Mouse (Mus musculus) liver, embryonic 13.5 days (tissue): ENCODE data around the gene Plcxd1. TPM values are rescaled to one million over a fixed set of nuclear protein-coding genes. Genes with fewer than 3 reads are reported as not detected.
"Not testable (repeated sequence)": the region's sequence is repeated elsewhere in the genome, so short reads cannot be mapped to it uniquely, and the experiment has no call there.

Experiments used
- ATAC-seq: fragments of 200-750 bp; cut with Nextera tagmentation; 2 replicates; pipeline ENCODE4 v1.8.0; 2017; ENCODE audit warnings: low read depth, mild to moderate bottlenecking, moderate number of reproducible peaks, moderate library complexity
- DNase-seq: peaks from one replicate; pipeline ENCODE4 v3.0.0; 2022
- H3K27ac ChIP-seq: fragments of 300-500 bp; sonication (generic); 2 replicates; pipeline ENCODE4 v1.5.1; 2015; ENCODE audit warnings: moderate library complexity, mild to moderate bottlenecking, inconsistent platforms
- H3K27me3 ChIP-seq: fragments of 300-500 bp; sonication (generic); 2 replicates; pipeline ENCODE4 v1.6.1; 2015; ENCODE audit warnings: mild to moderate bottlenecking, inconsistent platforms
- H3K36me3 ChIP-seq: fragments of 300-500 bp; sonication (generic); 2 replicates; pipeline ENCODE4 v1.6.1; 2015; ENCODE audit warnings: mild to moderate bottlenecking, inconsistent platforms
- H3K4me1 ChIP-seq: fragments of 300-500 bp; sonication (generic); replicated peaks from 2 replicates; pipeline ENCODE4 v1.6.1; 2015; ENCODE audit warnings: inconsistent platforms
- H3K4me2 ChIP-seq: fragments of 300-500 bp; sonication (generic); 2 replicates; pipeline ENCODE4 v1.6.1; 2015; ENCODE audit warnings: inconsistent platforms, mild to moderate bottlenecking, moderate library complexity
- H3K4me3 ChIP-seq: fragments of 300-500 bp; sonication (generic); replicated peaks from 2 replicates; pipeline ENCODE4 v1.5.1; 2015; ENCODE audit warnings: mild to moderate bottlenecking, inconsistent platforms
- H3K9ac ChIP-seq: fragments of 300-500 bp; sonication (generic); 2 replicates; pipeline ENCODE4 v1.6.1; 2015; ENCODE audit warnings: mild to moderate bottlenecking, inconsistent platforms
- H3K9me3 ChIP-seq: fragments of 300-500 bp; sonication (generic); replicated peaks from 2 replicates; pipeline ENCODE4 v1.6.1; 2016; ENCODE audit warnings: inconsistent platforms
- WGBS: fragments of 180-500 bp; shearing (Covaris S2); methylation state at CpG from one replicate; pipeline ENCODE4 v1.1.7; 2015; ENCODE audit not compliant: insufficient replicate concordance; 5-methylcytosine and 5-hydroxymethylcytosine counted together
- polyA plus RNA-seq: library from polyadenylated mRNA; unstranded; fragments of >200 nt; fragmentation: Nextera tagmentation; extraction: Ambion mirVana; gene quantifications from 2 replicates; pipeline ENCODE4 v1.2.1, GENCODE M21; 2015

Gene Plcxd1
- 0.25 and 0.36 TPM in 2 replicates for polyA plus RNA-seq

DNA sequence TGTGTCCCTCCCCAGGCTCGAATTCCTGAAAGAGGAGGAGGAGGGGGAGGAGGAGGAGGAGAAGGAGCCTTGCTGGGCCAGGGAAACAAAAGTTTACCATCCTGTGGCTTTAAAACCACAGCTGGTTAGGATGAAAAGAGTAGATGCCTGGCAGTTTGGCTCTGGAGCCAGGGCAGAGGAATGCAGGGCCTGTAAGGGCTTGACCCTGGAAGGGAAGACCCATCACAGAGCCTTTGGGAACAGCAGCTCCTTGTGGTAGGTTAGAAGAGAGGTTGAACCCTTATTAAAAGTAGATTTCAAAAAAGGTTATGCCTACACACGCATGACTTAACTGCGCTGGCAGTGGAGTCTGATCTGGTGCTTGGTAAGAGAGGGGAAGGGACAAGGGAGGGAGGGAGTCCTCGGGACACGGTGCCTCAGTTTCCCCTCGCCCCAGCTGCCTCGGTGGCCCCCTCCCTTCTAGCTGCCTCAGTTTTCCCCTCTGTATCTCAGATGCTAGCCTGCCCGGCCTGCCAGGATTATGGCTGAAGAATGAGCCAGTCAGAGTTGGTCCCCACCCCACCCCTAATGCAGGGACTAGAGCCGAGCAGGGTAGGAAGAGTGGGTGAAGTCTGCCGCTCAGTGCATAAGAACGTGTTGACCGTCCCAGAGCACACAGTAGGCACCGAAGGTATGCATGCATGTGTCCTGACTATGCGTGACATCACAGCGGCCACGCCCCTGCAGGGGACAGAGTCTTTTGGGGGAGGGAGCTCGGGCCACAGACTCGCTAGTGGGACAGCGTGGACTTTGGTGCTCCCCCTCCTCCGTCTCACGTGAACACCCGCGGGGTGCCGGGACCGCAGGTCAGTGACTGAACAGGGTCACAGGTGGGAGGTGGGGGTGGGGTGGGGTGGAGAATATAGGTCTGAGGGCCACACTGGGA is at the start of gene Plcxd1:
Gene Plcxd1 (plus strand): TSS at position 314 of the 925 bp plus-strand sequence.
- H3K9ac ChIP-seq = 0 out of 2 replicates have a peak within 1 kb of the TSS, but pooled peaks have one; percentile 33
- peaks cover 24% of the 10 kb centered on the region for H3K27me3 ChIP-seq
- 15% methylated on average over 25 of the region's 25 CpGs for WGBS
- peak within 1 kb of the TSS; percentile 66 for H3K4me2 ChIP-seq
- ATAC-seq (0 out of 2 replicates have a peak, but pooled peaks have one; percentile 10), DNase-seq (no peak)
- peaks cover 32% of the 10 kb centered on the region for H3K4me1 ChIP-seq
- H3K36me3 ChIP-seq = peaks cover 27% of the 10 kb centered on the region
- H3K4me3 ChIP-seq = peak within 1 kb of the TSS; percentile 39
- H3K27ac ChIP-seq = no peak within 1 kb of the TSS
- H3K9me3 ChIP-seq = no peaks in the 10 kb centered on the region

- Histone ChIP-seq H3K27me3 (no peaks in the 10 kb centered on the region), H3K27ac (peak overlapping the region; percentile 75), H3K4me3 (peak overlapping the region; percentile 74), H3K36me3 (no peaks in the 10 kb centered on the region), H3K9ac (peak overlapping the region; percentile 79), H3K4me2 (peak overlapping the region; percentile 69), H3K9me3 (no peaks in the 10 kb centered on the region), H3K4me1 (0 out of 2 replicates have a peak, but pooled peaks cover 5% of the 10 kb centered on the region)
- 1% methylated on average over 19 of the region's 19 CpGs for WGBS
- peak; percentile 98 for ATAC-seq
- DNase-seq = peak; percentile 76
Observed at GRCm38 (mm10) chr5:110057637-110058408, 41.9 kb upstream of the Plcxd1 start.

DNA sequence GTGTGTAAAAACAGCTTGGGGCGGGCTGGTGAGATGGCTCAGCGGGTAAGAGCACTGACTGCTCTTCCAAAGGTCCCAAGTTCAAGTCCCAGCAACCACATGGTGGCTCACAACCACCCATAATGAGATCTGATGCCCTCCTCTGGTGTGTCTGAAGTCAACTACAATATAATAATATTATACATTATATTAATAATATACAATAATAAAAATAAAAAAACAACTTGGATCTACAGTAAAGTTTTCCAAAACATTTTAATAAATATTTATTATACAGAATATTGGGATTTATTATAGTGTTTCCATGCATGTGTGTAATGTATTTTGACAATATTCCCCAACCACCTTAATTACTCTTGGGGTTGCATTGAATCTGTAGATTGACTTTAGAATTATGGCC is 27.4 kb upstream of the Plcxd1 start, which contains the start of gene Gm17655:
Gene Gm17655 (minus strand): TSS at position 101 of the 400 bp plus-strand sequence.
- not testable (repeated sequence) for DNase-seq, H3K4me3 ChIP-seq, H3K9me3 ChIP-seq, H3K9ac ChIP-seq, H3K36me3 ChIP-seq, H3K27me3 ChIP-seq, H3K27ac ChIP-seq, H3K4me1 ChIP-seq, ATAC-seq, H3K4me2 ChIP-seq
- WGBS = 81% methylated on average over 2 of the region's 2 CpGs

DNA sequence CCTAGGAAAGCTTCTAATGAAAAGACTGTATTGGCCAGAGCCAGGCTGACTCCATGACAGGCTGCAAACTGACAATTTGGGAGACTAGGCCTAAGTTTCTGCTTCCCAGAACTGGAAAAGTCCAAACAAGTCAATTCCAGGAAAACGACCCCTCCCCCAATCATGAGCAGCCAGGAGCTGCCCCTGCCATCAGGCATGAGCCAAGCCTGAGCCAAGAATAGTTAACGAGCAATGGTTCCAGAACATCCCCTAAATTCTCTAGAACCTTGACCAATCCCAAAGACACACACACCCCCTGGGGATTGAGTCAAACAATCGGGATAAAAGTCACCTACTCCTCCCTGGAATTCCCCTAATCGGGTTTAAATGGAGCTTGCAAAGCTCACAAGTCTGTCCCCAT is 16.8 kb upstream of the Plcxd1 start:
- Histone ChIP-seq H3K4me3 (no peak overlapping the region), H3K4me1 (no peaks in the 10 kb centered on the region), H3K9ac (no peak overlapping the region), H3K9me3 (no peaks in the 10 kb centered on the region), H3K36me3 (peaks cover 13% of the 10 kb centered on the region), H3K27me3 (no peaks in the 10 kb centered on the region), H3K27ac (no peak overlapping the region), H3K4me2 (no peak overlapping the region)
- no peak for ATAC-seq
- DNase-seq = no peak
- WGBS = 68% methylated on average over 4 of the region's 4 CpGs

DNA sequence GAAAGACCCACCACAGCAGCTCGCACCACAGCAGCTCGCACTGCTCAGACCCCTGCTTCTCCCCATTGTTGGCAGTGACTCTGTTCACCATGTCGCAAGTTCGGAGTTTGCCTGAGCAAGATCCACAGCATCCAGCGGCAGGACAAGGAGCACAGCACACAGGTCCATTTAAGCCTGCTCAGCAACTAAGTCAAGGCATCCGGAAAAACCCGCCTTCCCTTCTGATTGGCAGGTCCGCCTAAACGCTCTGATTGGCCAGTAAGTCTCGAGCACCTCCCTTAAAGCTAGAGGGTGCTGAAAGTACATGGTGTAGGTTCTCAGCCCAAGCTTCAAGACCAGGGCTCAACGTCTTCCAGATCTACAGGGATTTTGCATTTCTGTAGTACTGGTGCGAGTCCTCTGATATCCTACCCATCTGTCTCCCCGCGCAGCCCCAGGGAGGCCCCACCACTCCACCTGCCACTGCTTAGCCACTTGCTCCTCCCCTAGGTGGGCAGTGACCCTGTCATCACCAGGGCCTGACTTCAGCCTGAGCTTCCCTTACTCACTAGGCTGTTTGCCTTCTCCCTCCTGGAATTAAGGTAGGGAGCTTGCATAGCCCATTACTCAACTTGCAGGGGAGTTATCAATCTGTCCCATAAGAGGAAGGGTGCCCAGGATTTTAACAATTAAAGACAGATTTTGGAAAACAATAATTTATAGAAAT is 13.5 kb upstream of the Plcxd1 start:
- Histone ChIP-seq H3K36me3 (no peaks in the 10 kb centered on the region), H3K4me2 (peak overlapping the region; percentile 33), H3K27me3 (no peaks in the 10 kb centered on the region), H3K27ac (no peak overlapping the region), H3K4me3 (0 out of 2 replicates have a peak overlapping the region, but pooled peaks have one; percentile 14), H3K9ac (no peak overlapping the region), H3K9me3 (no peaks in the 10 kb centered on the region), H3K4me1 (no peaks in the 10 kb centered on the region)
- DNase-seq (no peak), ATAC-seq (peak; percentile 80)
- WGBS = 45% methylated on average over 14 of the region's 14 CpGs

DNA sequence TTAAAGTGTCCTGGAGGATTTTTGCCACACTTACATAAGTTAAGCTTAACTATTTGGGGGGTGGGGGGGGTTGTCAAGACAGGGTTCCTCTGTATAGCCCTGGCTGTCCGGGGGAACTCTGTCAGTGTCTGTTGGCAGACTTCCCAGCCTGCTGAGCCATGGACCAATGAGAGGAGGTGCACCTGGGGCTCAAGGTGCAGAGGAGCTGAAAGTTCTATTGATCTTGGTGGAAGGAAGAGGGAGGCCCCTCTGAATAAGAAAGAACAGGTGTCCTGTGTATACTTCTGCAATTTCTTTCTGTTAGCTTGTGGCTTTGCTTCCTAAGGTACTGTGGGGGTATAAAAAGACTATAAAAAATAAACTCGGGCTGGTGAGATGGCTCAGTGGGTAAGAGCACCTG is 8.2 kb upstream of the Plcxd1 start:
- WGBS = 61% methylated on average over 2 of the region's 2 CpGs
- no peak for ATAC-seq
- no peak for DNase-seq
- H3K9ac ChIP-seq = no peak overlapping the region
- no peaks in the 10 kb centered on the region for H3K9me3 ChIP-seq
- no peak overlapping the region for H3K4me3 ChIP-seq
- H3K4me1 ChIP-seq = peaks cover 22% of the 10 kb centered on the region
- H3K4me2 ChIP-seq = no peak overlapping the region
- H3K36me3 ChIP-seq = no peaks in the 10 kb centered on the region
- H3K27me3 ChIP-seq = no peaks in the 10 kb centered on the region
- H3K27ac ChIP-seq = no peak overlapping the region

DNA sequence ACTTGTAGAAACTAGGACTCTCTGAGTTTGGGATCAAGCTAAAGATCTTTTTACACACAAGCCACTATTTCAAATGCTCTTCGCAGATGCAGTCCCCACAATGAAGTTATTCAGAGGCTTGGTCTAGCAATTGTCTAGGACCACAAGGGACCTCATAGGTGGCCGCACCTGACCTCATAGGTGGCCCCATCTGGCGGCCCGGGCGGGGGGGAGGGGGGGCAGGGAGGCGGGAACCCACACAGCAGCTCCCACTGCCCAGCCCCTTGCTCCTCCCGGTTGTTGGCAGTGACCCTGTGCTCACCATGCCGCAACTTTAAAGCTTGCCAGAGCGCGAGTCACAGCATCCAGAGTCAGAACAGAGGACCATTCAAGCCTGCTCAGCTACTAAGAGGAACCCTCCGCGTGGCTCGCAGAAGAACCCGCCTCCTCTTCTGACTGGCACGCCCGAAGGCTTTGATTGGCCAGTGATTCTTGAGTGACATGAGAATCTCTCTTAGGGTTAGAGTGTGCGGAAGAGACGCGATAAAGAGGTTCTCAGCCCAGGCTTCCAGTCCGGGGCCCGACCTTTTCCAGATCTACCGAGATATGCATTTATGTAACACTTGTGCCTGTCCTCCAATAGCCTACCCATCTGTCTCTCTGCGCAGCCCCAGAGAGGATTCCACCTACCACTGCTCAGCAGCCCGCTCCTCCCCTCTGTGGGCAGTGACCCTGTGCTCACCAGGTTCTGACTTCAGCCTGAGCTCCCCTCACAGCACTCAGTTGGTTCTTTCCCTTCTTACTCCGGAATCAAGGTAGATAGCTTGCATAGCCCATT is 5.5 kb upstream of the Plcxd1 start, which contains the start of gene Gm35315:
Gene Gm35315 (minus strand): TSS at position 391 of the 817 bp plus-strand sequence.
- WGBS = 3% methylated on average over 25 of the region's 25 CpGs
- peaks cover 22% of the 10 kb centered on the region for H3K4me1 ChIP-seq
- peak within 1 kb of the TSS; percentile 70 for H3K9ac ChIP-seq
- peak; percentile 88 for DNase-seq
- peak; percentile 97 for ATAC-seq
- H3K4me2 ChIP-seq = peak within 1 kb of the TSS; percentile 80
- H3K27ac ChIP-seq = peak within 1 kb of the TSS; percentile 81
- H3K4me3 ChIP-seq = peak within 1 kb of the TSS; percentile 60
- no peaks in the 10 kb centered on the region for H3K36me3 ChIP-seq
- no peaks in the 10 kb centered on the region for H3K9me3 ChIP-seq
- peaks cover 5% of the 10 kb centered on the region; the same call in 1 of the 2 replicates for H3K27me3 ChIP-seq

DNA sequence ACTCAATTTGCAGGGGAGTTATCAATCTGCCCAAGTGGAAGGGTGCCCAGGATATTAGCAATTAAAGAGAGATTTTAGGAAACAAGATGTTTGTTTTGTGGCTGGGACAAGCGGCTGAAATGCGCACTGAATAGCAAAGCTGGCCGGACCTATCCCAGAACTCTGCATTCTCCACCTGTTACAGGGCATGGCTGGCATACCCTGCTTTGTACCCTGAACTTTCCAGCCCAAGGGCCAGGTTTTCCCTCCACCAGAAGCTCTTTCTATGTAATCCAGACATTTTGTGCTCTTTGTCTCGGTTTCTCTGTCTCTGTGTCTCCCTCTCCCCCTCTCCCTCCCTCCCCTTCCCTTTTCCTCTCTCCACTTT is 4.9 kb upstream of the Plcxd1 start:
- Histone ChIP-seq H3K4me2 (peak overlapping the region; percentile 80), H3K4me1 (peaks cover 22% of the 10 kb centered on the region), H3K4me3 (peak overlapping the region; percentile 60), H3K27ac (peak overlapping the region; percentile 81), H3K36me3 (no peaks in the 10 kb centered on the region), H3K9ac (peak overlapping the region; percentile 70), H3K27me3 (peaks cover 6% of the 10 kb centered on the region; the same call in 1 of the 2 replicates), H3K9me3 (no peaks in the 10 kb centered on the region)
- peak; percentile 35 for ATAC-seq
- 3% methylated on average over 4 of the region's 4 CpGs for WGBS
- DNase-seq = no peak

- no peak overlapping the region for H3K27ac ChIP-seq
- H3K9me3 ChIP-seq = no peaks in the 10 kb centered on the region
- H3K9ac ChIP-seq = no peak overlapping the region
- 62% methylated on average over 1 of the region's 1 CpGs for WGBS
- peaks cover 18% of the 10 kb centered on the region for H3K36me3 ChIP-seq
- H3K4me2 ChIP-seq = no peak overlapping the region
- no peak for DNase-seq
- peaks cover 38% of the 10 kb centered on the region for H3K4me1 ChIP-seq
- peaks cover 24% of the 10 kb centered on the region for H3K27me3 ChIP-seq
- no peak overlapping the region for H3K4me3 ChIP-seq
- ATAC-seq = no peak
Observed at GRCm38 (mm10) chr5:110098991-110099477, 735 bp upstream of the Plcxd1 start.
